Mouse (Mus musculus) liver, embryonic 16.5 days (tissue): ENCODE data around the gene Islr. TPM values are rescaled to one million over a fixed set of nuclear protein-coding genes. Genes with fewer than 3 reads are reported as not detected.

Source experiments
- ATAC-seq: fragments of 200-750 bp; cut with Nextera tagmentation; 2 replicates; pipeline ENCODE4 v1.8.0; 2017; ENCODE audit warnings: low read depth, mild to moderate bottlenecking, moderate number of reproducible peaks, moderate library complexity
- H3K27ac ChIP-seq: fragments of 300-500 bp; sonication (generic); 2 replicates; pipeline ENCODE4 v1.5.1; 2014; ENCODE audit warnings: mild to moderate bottlenecking, low read length
- H3K27me3 ChIP-seq: fragments of 300-500 bp; sonication (generic); 2 replicates; pipeline ENCODE4 v1.6.1; 2014; ENCODE audit warnings: low read depth, low read length, mixed read lengths; ENCODE audit not compliant: control insufficient read depth, insufficient read depth
- H3K36me3 ChIP-seq: fragments of 300-500 bp; sonication (generic); 2 replicates; pipeline ENCODE4 v1.6.1; 2014; ENCODE audit warnings: mild to moderate bottlenecking; ENCODE audit not compliant: control insufficient read depth, insufficient read depth
- H3K4me1 ChIP-seq: fragments of 300-500 bp; sonication (generic); 2 replicates; pipeline ENCODE4 v1.6.1; 2014; ENCODE audit warnings: low read depth, low read length, mixed read lengths; ENCODE audit not compliant: control insufficient read depth
- H3K4me2 ChIP-seq: fragments of 300-500 bp; sonication (generic); 2 replicates; pipeline ENCODE4 v1.6.1; 2014; ENCODE audit warnings: low read depth, low read length, mixed read lengths
- H3K4me3 ChIP-seq: fragments of 300-500 bp; sonication (generic); 2 replicates; pipeline ENCODE4 v1.5.1; 2014; ENCODE audit warnings: low read depth, mild to moderate bottlenecking, low read length
- H3K9ac ChIP-seq: fragments of 300-500 bp; sonication (generic); 2 replicates; pipeline ENCODE4 v1.6.1; 2014; ENCODE audit warnings: low read depth, low read length
- H3K9me3 ChIP-seq: fragments of 300-500 bp; sonication (generic); replicated peaks from 2 replicates; pipeline ENCODE4 v1.6.1; 2016; ENCODE audit warnings: low read length; ENCODE audit not compliant: control insufficient read depth
- WGBS: fragments of 180-500 bp; shearing (Covaris S2); extraction: QIAGEN DNeasy Blood & Tissue Kit; methylation state at CpG from one replicate; pipeline ENCODE4 v1.1.7; 2014; ENCODE audit not compliant: insufficient replicate concordance; 5-methylcytosine and 5-hydroxymethylcytosine counted together
- polyA plus RNA-seq: library from polyadenylated mRNA; unstranded; fragments of >200 nt; fragmentation: Nextera tagmentation; extraction: Ambion mirVana; gene quantifications from 2 replicates; pipeline ENCODE4 v1.2.1, GENCODE M21; 2015

Gene Islr
- polyA plus RNA-seq, 1 experiment from 2014 or later: 4.0 TPM

- Histone ChIP-seq H3K27ac (no peak overlapping the region), H3K27me3 (peaks cover 27% of the 10 kb centered on the region), H3K36me3 (no peaks in the 10 kb centered on the region), H3K9me3 (no peaks in the 10 kb centered on the region), H3K4me2 (no peak overlapping the region), H3K4me3 (no peak overlapping the region), H3K9ac (no peak overlapping the region), H3K4me1 (no peaks in the 10 kb centered on the region)
- no peak for ATAC-seq
- WGBS: 13% methylated on average over 17 of the region's 17 CpGs
These were observed 69.9 kb downstream of the Islr start for GRCm38 (mm10) chr9:58133893-58134884.

- no peak overlapping the region for H3K9ac ChIP-seq
- no peaks in the 10 kb centered on the region for H3K36me3 ChIP-seq
- H3K4me3 ChIP-seq: no peak overlapping the region
- WGBS: 33% methylated on average over 7 of the region's 7 CpGs
- no peak for ATAC-seq
- no peak overlapping the region for H3K4me2 ChIP-seq
- H3K9me3 ChIP-seq: no peaks in the 10 kb centered on the region
- no peak overlapping the region for H3K27ac ChIP-seq
- peaks cover 36% of the 10 kb centered on the region for H3K27me3 ChIP-seq
- no peaks in the 10 kb centered on the region for H3K4me1 ChIP-seq
These were observed 72.4 kb downstream of the Islr start for GRCm38 (mm10) chr9:58131735-58132134.

GRCm38 (mm10) chr9:58130909-58131308 is 73.2 kb downstream of the Islr start:
- Histone ChIP-seq H3K36me3 (no peaks in the 10 kb centered on the region), H3K27ac (no peak overlapping the region), H3K27me3 (peaks cover 36% of the 10 kb centered on the region), H3K4me3 (no peak overlapping the region), H3K9me3 (no peaks in the 10 kb centered on the region), H3K4me2 (no peak overlapping the region), H3K4me1 (no peaks in the 10 kb centered on the region), H3K9ac (no peak overlapping the region)
- 31% methylated on average over 3 of the region's 3 CpGs for WGBS
- ATAC-seq: no peak

- no peaks in the 10 kb centered on the region for H3K36me3 ChIP-seq
- no peak overlapping the region for H3K9ac ChIP-seq
- H3K27me3 ChIP-seq: peaks cover 36% of the 10 kb centered on the region
- ATAC-seq: no peak
- no peak overlapping the region for H3K27ac ChIP-seq
- H3K4me3 ChIP-seq: no peak overlapping the region
- no peak overlapping the region for H3K4me2 ChIP-seq
- 25% methylated on average over 8 of the region's 8 CpGs for WGBS
- no peaks in the 10 kb centered on the region for H3K4me1 ChIP-seq
- no peaks in the 10 kb centered on the region for H3K9me3 ChIP-seq
These were observed 74.6 kb downstream of the Islr start for GRCm38 (mm10) chr9:58129508-58129907.

GRCm38 (mm10) chr9:58128926-58129413 is 75.1 kb downstream of the Islr start:
- H3K4me2 ChIP-seq: no peak overlapping the region
- H3K4me3 ChIP-seq: no peak overlapping the region
- ATAC-seq: no peak
- H3K9me3 ChIP-seq: no peaks in the 10 kb centered on the region
- H3K27ac ChIP-seq: no peak overlapping the region
- no peak overlapping the region for H3K9ac ChIP-seq
- H3K36me3 ChIP-seq: no peaks in the 10 kb centered on the region
- peaks cover 32% of the 10 kb centered on the region for H3K27me3 ChIP-seq
- no peaks in the 10 kb centered on the region for H3K4me1 ChIP-seq
- 16% methylated on average over 13 of the region's 13 CpGs for WGBS

- peaks cover 21% of the 10 kb centered on the region for H3K27me3 ChIP-seq
- no peak overlapping the region for H3K4me2 ChIP-seq
- no peak overlapping the region for H3K4me3 ChIP-seq
- H3K36me3 ChIP-seq: no peaks in the 10 kb centered on the region
- no peak for ATAC-seq
- H3K27ac ChIP-seq: no peak overlapping the region
- H3K9ac ChIP-seq: no peak overlapping the region
- WGBS: 40% methylated on average over 4 of the region's 4 CpGs
- no peaks in the 10 kb centered on the region for H3K4me1 ChIP-seq
- no peaks in the 10 kb centered on the region for H3K9me3 ChIP-seq
These were observed 78.3 kb downstream of the Islr start for GRCm38 (mm10) chr9:58125811-58126210.

- H3K36me3 ChIP-seq: no peaks in the 10 kb centered on the region
- H3K4me3 ChIP-seq: no peak overlapping the region
- no peak overlapping the region for H3K9ac ChIP-seq
- WGBS: 42% methylated on average over 3 of the region's 3 CpGs
- H3K4me2 ChIP-seq: no peak overlapping the region
- H3K9me3 ChIP-seq: no peaks in the 10 kb centered on the region
- ATAC-seq: no peak
- peaks cover 15% of the 10 kb centered on the region for H3K27me3 ChIP-seq
- H3K27ac ChIP-seq: no peak overlapping the region
- no peaks in the 10 kb centered on the region for H3K4me1 ChIP-seq
These were observed 79.0 kb downstream of the Islr start for GRCm38 (mm10) chr9:58125085-58125484.

- WGBS: 23% methylated on average over 2 of the region's 2 CpGs
- H3K4me1 ChIP-seq: no peaks in the 10 kb centered on the region
- no peak within 1 kb of the TSS for H3K4me3 ChIP-seq
- peaks cover 20% of the 10 kb centered on the region for H3K27me3 ChIP-seq
- H3K36me3 ChIP-seq: no peaks in the 10 kb centered on the region
- no peak within 1 kb of the TSS for H3K4me2 ChIP-seq
- no peak within 1 kb of the TSS for H3K9ac ChIP-seq
- no peak within 1 kb of the TSS for H3K27ac ChIP-seq
- no peaks in the 10 kb centered on the region for H3K9me3 ChIP-seq
- ATAC-seq: no peak
These were observed 85.4 kb downstream of the Islr start, which contains the start of gene Ccdc33 for GRCm38 (mm10) chr9:58118671-58119070. Gene Ccdc33 (minus strand): TSS chr9:58118823.

GRCm38 (mm10) chr9:58116024-58116651 is 88.0 kb downstream of the Islr start:
- Histone ChIP-seq H3K36me3 (no peaks in the 10 kb centered on the region), H3K27me3 (peaks cover 34% of the 10 kb centered on the region), H3K4me2 (no peak overlapping the region), H3K9me3 (no peaks in the 10 kb centered on the region), H3K4me3 (no peak overlapping the region), H3K4me1 (no peaks in the 10 kb centered on the region; the same call in 1 of the 2 replicates), H3K9ac (no peak overlapping the region), H3K27ac (no peak overlapping the region)
- WGBS: 28% methylated on average over 7 of the region's 7 CpGs
- no peak; the same call in 1 of the 2 replicates for ATAC-seq
